Mouse (Mus musculus) layer of hippocampus, adult 9-11 months (tissue): Measurements from ENCODE around the gene Gm20388.

Experiments used
- DNase-seq: peaks from one replicate; pipeline ENCODE4 v3.0.0; 2022

Gm20388 gene

DNA sequence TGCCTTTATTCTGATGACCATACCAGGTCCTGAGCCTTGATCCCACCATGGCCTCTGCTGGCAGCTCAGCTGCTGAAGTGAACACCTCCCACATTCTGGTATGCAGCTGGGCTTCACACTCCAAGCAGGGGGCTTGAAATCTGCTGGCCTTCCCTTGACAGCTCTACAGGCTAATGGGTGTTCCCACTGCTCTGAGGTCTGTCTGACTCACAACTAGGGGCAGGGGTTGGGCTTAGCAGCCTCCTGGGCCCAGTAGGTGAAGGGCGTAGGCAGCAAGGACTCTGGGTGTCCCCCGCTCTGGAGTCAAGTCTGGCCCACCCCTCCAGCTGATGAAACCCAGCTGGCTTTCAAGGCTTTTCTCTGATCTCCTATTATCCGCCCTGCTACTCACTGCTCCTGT, 1550.6 kb downstream of the Gm20388 start:
- DNase-seq = no peak

DNA sequence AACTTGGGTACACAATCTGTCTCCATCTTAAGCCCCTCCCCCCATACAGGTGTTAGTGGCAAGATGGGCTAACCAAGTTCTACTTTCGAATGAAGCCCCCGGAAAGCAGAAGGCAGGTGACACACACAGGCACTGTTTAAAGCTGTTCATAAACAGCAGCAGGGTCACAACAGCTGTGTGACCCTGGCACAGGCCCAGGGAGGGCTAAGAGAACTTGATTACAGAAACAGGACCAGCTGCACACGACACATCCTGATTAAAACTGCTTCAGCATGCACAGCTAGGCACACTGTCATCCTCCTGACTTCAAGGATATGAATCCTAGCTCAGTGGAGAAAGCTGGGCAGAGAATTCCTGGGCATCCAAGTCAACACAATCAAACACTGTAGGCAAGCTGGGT, 1551.5 kb downstream of the Gm20388 start:
- DNase-seq = no peak

DNA sequence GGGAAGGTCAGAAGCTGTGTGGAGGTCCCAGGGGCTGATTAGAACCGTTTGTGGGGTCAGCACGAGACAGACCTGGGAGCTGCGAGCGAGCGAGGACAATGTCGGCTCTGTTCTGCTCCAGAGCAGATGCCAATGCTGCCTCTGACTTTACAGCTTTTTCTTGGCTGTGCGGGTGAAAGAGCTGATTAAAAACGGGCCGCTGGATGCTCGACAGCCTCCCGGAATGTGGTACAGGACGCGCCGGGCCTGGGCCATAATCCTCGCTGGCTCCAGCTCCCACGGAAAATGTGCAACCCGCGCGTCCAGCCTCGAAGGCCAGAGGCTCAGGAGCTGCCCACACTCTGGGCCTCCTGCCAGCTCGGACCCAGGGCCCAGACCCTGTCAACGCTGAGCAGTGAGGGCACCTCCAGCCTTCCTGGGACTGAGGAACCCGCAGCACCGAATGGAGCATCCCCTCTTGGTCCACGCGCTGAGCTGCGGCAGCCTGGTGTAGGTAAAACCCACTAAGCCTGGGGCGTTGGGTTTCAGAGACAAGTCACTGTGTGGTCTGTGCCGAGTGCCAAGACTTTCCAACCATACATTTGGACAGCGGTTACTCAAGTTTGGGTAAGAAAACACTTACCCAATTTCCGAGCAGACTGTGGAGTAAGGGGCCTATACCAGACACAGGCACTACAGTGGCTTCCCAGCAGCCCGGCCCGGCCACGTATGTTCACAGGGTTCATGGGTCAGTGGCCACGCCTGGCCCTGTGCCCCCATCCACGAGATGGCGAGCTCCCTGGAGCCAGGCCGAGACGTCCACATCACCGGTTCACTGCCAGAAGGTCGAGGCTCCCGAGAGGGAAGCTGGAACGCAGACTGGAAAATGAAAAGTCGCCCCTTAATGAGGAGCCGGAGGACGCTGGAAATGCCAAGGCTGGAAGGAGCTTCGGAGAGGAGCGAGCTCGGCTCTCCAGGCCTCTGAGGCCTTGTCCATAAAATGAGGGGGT, 1557.7 kb downstream of the Gm20388 start:
- DNase-seq = no peak

DNA sequence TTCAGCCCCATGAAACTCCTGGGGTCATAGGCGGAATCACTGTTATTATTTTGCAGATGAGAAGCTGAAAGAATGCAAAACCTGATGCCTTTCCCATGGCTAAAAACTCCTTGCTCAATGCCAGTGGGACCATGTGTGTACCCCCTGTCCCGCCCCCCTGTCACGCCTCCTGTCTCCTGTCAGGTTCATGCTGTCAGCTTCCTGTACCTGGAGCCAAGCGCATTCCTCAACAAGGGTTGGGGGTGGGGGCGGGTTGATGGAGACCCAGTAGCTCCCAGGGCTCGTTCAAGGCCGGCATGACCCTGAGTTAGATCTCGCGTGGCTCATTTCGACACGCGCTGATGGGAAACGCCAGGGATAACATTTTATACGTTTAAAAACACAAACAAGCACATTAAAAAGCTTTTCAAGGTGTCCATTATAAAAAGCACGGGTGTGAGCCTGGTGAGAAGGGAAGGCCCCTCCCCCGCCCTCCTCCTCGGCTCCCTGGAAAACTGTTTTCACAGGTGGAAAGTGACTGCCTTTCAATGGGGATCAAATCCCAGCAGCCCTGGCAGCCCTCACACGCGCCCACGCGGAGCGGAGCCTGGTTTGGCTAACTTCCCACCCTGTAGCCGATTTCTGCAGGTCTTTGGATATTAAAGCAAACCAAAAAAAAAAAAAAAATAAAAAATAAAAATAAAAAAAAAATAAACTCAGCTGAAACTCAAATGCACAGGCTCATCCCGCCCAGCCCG, 1563.7 kb downstream of the Gm20388 start:
- DNase-seq = no peak

DNA sequence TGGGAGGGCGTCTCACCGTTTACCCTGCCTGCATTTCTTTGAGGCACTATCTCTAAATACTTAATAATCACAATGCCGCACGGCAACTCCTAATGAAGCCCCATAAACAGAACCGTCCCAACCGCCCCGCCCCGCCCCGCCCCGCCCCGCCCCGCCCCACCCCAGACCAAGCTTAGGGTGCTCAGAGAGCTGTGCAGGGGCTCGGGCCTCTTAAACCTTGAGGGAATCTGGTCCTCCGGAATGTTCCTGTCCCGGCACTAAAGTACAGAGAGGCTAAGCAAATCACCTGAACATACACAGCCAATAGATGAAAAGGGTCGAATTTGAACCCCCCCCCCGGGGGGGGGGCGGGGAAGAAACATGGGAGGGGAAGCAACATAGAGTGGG, 1564.2 kb downstream of the Gm20388 start:
- no peak for DNase-seq

DNA sequence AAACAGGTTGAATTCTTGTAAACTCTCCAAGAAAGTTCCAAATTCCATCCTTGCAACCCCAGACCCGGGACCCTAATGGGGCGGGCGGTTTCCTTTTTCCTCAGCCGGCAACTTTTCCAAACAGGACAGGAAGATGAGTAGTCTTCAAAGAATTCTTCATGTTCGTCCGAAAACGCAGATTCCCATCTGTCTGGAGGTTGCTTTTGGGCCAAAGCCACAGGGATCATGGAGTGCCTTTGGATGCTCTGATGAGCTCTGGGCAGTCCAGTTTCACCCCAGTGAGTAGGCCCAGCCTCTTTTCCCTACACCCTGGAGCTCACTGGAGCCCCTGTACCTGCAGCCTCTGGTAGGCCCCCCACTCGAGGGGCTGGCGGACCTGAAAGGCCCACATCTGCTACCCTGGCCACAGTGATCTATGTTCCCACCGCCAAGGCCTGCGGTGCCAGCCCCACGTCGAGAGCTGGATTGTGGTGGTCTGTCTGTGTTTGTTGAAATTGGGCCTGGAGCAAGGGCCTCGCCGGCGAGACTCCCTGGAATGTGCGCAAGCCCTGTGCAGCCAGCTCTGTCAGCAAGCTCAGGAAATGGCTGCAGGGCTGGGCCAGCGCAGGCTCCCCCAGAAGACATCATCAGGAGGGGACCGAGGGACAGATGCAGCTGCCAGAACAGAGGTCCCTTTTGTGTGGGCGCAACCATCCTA, 1567.4 kb downstream of the Gm20388 start:
- DNase-seq = no peak

DNA sequence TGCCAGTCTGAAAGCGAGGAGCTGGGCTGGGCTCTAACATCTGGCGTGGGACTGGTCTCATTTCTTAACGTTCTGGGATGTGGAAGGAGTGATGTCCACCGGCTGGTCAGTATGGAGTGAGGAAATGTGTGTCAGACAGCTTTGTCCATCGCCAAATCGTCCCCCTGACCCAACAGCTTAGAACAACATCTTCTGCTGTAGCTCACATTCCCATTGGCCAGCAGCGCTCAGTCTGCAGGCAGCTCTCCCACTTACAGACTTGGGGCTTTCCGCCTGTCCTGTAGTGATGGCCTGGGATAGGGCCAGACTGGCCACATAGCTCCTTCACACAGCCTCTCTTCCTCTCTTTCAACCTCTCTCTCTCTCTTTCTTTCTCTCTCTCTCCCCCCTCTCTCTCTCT, 1568.5 kb downstream of the Gm20388 start:
- DNase-seq = no peak

DNA sequence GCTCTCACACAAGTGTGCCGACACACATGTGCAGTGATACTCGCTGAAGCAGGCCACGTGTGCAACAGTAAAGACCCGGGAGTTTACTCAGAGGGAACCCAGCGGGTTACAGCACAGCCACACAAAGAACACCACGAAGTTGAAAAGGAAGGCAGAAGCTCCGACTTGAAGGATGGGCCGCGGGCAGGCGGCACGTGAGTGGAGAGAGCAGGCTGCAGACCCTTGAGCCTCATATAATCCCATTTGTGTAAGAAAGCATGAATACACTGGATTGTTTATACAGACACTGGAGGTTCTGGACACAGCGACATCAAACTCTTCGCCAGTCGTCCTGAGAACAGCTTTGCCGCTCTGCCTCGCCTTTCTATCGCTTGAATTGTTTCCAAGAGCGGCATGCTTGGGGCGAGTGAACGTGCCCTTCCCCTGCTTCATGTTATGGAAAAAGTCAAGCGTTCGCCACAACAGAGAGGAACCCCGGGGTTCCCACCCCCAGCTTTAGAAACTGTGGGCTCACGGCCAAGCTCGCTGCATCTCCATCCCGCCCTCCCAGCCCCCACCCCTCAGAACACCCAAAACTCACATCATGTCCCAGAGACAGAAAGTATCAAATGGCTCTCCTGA, 1569.9 kb downstream of the Gm20388 start:
- no peak for DNase-seq

DNA sequence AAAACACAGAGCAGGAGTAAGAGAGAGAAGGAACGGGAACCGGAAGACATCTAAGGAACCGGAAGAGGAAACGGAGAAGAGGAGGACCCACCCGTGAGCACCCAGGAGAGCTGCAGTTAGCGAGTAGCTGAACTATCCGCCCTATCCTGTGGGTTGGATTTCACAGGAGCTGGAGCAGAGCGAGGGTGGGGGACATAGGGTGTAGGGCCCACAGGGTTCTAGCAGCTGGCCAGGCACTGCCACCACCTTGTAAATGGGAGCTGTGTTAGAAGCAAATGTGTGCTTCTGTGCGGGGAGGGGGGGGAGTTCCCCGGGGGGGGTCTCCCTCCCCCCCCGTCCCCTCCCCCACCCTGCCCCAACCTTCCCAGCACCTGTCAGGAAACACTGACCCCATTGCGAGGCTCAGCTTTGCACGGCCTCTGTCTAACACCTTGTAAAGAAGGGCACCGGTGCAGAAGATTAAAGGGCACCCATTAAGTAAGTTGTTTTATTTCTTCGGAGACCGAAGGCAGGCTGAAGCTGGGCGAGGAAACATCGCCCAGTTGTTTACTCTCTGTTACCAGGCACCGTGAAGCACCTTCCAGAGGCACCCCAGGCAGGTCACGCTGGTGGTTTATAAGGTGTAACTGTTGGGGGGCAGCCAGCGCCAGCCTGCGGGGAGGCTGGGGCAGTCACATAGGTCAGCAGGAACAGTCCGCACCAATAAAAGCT, 1573.6 kb downstream of the Gm20388 start:
- DNase-seq = no peak

DNA sequence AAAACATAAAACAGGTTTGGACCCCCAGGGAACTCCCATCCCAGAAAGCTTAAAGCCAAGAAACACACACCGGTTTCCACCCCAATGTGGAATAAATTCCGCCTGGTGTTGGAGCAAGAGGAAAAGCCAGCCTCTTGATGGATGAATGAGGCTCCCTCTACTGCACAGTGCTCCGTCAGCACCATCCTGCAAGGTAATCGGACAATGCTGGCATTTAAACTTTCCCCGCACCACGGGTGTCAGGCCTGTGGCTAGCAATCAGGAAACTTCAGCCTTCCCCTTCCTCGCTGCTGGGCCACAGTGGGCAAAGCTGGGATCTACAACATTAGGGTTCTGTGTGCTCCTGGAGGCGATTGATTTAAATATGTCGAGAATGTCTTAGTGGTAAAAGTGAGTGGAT, 1581.0 kb downstream of the Gm20388 start:
- no peak for DNase-seq

DNA sequence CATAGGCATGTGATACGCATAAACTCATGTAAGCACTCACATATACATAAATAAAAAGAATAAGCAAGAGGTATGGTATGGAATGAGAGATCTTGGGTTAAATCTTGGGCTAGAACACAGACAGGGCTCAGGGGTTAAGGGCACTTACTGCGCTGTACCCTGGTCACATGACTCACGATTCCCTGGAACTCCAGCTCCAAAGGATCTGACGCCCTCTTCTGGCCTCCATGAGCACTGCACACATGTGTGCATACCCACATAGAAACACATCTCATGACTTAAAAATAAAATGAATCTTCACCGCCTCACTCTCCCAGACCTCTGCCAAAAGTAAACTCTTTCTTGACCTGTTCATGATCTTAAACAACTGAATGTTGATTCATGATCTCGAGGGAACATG, 1587.0 kb downstream of the Gm20388 start:
- DNase-seq = no peak

DNA sequence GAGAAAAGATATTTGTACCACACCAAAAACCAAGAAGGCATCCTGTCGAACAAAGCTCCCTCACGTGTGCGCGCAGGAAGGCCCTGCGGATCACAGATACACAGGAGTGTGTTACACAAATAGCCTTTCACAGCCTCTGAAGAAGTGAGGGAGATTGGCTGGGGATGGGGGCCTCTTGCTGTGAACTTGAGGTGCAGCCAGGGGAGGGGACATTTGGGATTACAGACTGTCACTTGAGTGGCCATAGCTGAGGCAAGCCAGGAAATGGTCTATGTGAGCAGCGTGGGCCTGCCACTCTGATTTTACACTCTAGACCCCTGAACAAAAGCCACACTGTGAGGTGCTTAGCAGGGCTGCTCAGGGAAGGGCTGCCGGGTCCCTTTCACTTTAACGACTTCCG, 1601.1 kb downstream of the Gm20388 start:
- no peak for DNase-seq

DNA sequence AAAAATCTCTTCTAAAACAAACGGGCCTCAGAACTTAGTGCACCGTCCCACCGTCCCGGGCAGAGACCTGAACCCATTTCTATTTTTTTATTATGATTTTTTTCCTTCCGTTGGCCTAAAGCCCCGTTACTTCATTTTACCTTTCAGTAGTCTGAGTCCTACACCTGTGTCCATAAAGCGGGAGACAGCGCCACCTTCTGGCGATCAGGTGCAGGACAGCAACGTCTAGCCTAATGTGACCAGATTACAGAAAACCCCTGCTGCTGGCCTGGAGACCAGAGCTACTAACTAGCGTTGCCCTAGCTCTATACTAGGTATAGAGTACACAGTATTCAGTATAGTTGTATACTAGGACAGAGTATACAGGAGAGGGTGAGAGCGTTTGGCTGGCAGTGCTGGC, 1602.8 kb downstream of the Gm20388 start:
- DNase-seq = peak; percentile 46

DNA sequence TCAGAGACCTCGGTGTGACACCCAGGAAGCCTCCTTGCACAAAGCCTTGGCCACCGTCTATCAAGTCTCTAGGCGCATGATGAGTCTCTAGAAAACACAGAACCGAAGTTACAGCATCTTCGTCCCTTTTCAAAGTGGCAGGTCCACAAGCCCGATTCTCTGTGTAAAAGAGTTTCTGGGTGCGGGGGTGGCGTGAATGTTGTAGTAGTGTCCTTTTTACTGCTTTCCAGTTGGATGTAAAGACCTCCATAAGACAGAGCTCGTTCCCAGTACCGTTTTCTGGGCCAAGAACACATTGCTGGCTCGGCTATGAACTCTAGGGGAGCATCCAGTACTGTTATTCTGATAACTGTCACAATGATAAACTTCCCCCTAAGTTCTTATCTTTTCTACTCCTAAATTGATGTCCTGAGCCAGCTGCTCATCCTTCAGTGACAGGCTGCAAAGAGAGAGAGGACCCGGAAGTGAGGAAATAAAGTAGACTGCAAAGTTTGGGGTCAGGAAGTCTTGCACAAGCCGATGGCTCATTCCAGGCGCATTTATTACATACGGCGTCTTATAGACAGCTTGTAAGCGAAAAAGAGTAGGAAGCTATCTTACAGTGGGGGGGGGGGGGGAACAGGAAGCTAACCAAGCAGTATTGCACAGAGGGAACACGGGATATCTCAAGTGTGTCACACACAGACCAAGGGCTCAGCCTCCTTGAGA, 1614.6 kb downstream of the Gm20388 start:
- no peak for DNase-seq

DNA sequence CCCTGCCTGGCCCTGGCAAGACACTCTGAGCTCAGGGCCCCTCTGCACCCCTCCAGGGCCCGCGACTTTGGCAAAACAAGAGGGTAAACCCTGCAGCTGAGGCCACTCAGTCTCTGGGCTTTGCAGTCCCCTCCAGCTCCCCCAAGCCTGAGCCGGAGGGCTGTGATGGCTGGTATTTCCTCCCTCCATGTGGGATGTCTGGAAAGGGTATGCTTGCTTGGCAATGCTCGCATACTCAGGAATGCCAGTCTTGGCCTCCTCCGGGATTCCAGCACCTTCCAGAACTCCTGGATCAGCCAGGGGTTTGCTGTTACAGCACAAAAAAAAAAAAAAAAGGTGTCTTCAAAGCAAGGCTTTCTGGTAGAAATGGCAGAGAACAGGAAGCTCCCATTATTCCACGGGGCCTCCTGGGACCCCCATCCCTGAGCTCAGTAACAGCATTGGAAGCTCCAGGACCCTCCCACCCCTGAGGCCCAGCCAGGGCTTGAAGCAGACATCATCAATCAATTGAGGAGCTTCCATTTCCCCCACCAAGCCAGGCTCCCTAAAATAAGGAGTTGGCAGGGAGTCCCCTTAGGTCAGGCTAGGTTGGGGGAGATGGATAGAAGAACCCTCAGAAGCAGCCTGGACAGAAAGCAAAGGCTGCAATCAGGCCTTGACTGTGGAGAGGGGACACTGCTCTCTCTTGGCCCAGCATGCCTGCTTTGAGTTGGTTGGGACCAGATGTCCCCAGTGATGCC, 1616.3 kb downstream of the Gm20388 start:
- DNase-seq = no peak

DNA sequence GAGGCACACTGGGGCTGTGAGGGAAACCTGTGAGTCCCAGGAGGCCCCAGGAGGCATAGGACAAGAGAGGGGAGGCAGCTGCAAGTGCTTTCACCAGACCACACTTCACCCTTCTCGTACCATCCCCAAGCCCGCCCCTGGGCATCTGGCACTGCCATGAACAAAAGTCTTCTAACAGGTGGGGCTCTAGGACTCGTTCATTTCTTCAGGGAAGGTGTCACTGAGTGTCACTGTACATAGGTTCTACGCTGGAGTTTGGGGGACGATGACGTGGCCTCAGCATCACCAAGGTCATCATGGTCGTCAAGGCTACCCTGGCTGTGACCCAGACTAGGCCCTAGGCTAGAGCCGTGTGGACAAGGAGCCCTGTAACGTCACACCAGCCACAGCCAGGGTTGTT, 1617.1 kb downstream of the Gm20388 start:
- DNase-seq = no peak

DNA sequence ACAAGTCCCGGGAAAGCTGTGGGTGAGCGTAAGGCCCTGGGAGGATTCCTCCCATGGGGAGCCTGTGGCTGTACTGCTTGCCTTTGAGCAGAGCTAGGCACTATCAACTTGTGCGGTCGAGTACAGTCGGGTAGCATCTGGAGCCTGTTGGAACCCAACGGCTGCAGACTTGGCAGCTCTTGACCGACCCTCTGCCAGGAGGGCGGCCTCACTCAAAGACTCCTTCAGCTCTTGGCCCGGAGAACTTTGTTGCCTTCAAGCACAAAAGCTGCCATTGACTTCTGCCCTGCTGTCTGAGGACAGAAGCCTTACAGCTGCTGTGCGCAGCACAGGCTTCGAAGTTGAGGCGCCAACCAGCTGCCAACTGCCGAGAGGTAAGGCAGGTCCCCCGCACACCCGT, 1618.1 kb downstream of the Gm20388 start:
- DNase-seq = no peak

DNA sequence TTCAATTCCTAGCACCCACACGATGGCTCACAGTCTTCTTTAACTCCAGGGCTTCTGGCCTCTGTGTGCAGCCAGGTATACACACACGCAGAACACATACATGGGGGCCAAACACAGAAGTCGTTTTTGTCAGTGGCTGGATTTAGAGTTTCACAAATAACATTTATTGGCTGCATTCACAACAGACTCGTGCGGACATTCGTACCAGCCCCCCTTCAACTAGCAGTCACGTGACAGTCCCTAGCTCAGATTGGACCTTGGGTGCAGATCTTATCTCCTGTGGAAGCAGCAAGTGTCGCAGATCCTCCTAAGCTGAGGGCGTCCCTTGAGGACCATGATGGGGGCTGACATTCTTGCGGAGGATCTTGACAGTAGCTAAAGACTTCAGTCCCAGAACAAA, 1620.0 kb downstream of the Gm20388 start:
- DNase-seq = no peak

DNA sequence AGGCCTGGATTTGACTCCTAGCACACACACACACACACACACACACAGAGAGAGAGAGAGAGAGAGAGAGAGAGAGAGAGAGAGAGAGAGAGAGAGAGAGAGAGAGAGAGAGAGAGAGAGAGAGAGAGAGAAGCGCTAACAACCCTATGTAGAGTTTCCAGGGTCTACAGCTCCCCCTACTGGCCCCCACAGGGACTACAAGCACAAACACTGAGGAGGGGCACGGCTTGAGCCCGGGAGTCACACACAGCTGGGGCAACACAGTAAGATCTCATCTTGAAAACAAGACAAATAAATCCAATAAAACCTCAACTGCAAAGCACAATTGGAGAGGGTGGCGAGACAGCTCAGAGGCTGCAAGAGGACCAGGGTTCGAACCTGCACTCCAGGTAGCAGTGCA, 1621.7 kb downstream of the Gm20388 start:
- DNase-seq = no peak

DNA sequence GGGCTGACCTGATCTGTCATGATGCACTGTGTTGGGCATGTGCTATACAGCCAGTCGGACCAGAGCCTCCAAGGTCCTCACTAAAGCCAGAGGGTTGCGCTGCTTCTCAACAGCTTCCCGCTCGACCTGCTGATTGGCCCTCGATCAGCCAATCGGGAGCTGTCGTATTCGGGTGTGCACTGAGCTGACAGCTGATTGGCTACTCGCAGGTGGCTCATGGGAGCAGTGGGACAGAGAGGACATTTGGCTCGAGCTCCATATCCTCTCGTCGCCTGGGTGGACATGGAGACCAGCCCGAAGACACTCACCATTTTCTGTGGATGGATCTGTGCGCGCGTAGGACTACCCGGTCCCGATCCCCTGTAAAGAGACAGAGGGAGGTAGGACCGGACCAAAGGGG, 1631.2 kb downstream of the Gm20388 start:
- no peak for DNase-seq

DNA sequence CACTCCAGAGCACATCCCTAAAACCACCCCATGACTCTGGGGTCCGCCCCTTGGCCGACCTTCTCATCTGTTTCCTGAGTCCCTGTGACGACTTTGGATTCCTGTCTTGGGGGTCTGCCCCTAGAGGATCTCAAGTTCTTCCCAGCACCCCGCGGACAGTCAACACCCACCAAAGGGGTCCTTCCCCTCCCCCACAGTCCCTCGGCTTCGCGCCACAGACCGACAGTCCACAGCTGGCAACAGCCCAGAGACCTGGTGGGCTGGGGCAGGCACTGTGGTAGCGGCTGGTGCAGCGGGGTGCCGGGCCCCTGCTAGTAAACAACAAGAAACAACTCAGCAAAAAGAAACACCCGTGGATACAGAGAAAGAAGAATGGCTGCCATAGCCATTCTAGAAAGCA, 1632.3 kb downstream of the Gm20388 start:
- DNase-seq = no peak
